Mouse (Mus musculus) liver, adult 2 months (tissue): Measurements from ENCODE around the gene Eif2b2.

ENCODE experiments used
- CTCF ChIP-seq: fragments of 200-500 bp; IDR thresholded peaks from 2 replicates; pipeline ENCODE4 v1.5.1; 2011; ENCODE audit warnings: low read depth, low read length, control low read depth
- POLR2A ChIP-seq: fragments of 200-500 bp; IDR thresholded peaks from 2 replicates; pipeline ENCODE4 v1.6.1; 2011; ENCODE audit warnings: low read length, control low read depth; ENCODE audit not compliant: insufficient read depth; ENCODE audit errors: extremely low read depth

DNA sequence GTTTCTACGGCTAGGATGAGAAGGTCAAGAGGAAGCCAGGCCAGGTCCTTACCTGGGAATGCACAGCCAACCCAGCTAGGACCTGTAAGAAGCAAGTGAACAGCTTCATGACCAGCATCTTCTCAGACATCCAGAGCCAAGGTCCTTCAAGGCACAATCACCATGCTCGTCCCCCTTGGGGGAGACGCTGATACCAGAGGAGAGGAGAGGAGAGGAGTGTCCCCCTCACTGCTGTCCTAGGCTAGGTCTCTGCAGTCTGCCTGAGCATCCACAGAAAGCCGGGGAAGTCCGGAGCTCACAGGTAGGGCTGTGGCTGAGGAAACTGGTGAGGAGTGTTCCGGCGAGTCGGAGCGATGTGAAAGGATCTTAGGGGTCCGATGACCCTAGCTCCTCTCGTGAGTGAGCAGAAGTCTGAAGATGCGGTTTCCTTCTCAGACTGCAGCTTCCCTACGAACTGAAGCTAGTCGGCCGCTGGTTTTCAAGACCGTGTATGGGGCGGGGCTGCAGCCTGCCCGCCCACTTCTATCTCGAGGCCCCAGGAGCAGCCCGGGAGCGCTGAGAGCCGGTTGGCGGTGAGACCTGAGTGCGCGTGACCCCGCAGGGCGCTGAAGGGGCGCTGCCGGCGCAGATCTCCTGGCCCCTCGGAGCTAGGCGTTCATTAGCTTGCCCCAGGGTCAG is 42.3 kb upstream of the Eif2b2 start:
- TF ChIP-seq POLR2A (no peak), CTCF (no peak)
